Mouse (Mus musculus) erythroblast, embryonic 14.5 days (primary cell): ENCODE data around the gene 4933428G20Rik.

Experiments
- GATA1 ChIP-seq: IDR thresholded peaks from 2 replicates; pipeline ENCODE4 v1.6.1; 2012; ENCODE audit warnings: low read length, inconsistent platforms, mixed read lengths
- TAL1 ChIP-seq: IDR thresholded peaks from 3 replicates; pipeline ENCODE4 v1.6.1; 2012; ENCODE audit warnings: low read length, inconsistent platforms, mixed read lengths

DNA sequence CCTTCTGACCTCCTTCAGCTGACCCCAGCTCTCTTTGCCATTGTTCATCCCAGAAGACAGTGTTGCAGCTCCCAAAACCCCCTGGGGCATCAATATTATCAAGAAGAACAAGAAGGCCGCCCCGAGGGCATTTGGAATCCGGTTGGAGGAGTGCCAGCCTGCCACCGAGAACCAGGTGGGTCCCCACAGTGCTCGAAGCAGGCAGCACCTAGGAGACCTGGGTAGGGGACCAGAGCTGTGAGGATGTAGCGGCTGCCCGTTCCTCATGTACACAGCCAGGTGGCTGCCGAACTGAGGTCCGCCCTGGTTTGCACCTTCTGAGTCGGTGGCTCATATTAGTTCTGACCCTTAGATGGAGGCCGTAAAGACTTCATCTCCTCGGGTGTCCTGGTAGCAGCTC, 34.2 kb downstream of the 4933428G20Rik start:
- no peak for TF ChIP-seq GATA1
- TF ChIP-seq TAL1: no peak
